Mouse (Mus musculus): ENCODE measurements around the gene Psmd12. TPM values are rescaled to one million over a fixed set of nuclear protein-coding genes. Genes with fewer than 3 reads are reported as not detected.
A peak's percentile ranks its signal among the peaks of the same experiment; 100 is the strongest.

The Psmd12 gene
- polyA plus RNA-seq, 1 experiment from 2014 or later: 151 TPM

- no peak overlapping the region for H3K4me2 ChIP-seq (ENCODE audit: low read length)
- ATAC-seq (replicated peaks; ENCODE audit: low FRiP score, low read depth): no peak
- no peak for DNase-seq (ENCODE audit: low spot score)
- H3K27me3 ChIP-seq (ENCODE audit: insufficient read depth, low read length): no peaks in the 10 kb centered on the region
- no peak overlapping the region for H3K27ac ChIP-seq
- no peaks in the 10 kb centered on the region for H3K9me3 ChIP-seq (replicated peaks; ENCODE audit: low read length)
- no peak for TF ChIP-seq CTCF (IDR thresholded peaks at IDR 0.05; ENCODE audit: low read depth)
- no peaks in the 10 kb centered on the region for H3K36me3 ChIP-seq (ENCODE audit: insufficient read depth, low read length)
- 69% methylated on average over 5 of the region's 5 CpGs for WGBS
- H3K4me1 ChIP-seq (replicated peaks; ENCODE audit: insufficient read depth, low read length): no peaks in the 10 kb centered on the region
- no peak overlapping the region for H3K4me3 ChIP-seq (replicated peaks; ENCODE audit: low read depth, low read length)
- H3K9ac ChIP-seq (ENCODE audit: low read depth, low read length): no peak overlapping the region
Measured at GRCm38 (mm10) chr11:107518645-107519429, 39.6 kb downstream of the Psmd12 start.

- no peak overlapping the region for H3K9ac ChIP-seq (ENCODE audit: low read depth, low read length)
- H3K4me1 ChIP-seq (replicated peaks; ENCODE audit: insufficient read depth, low read length): no peaks in the 10 kb centered on the region
- no peak for ATAC-seq (replicated peaks; ENCODE audit: low FRiP score, low read depth)
- no peak overlapping the region for H3K27ac ChIP-seq
- no peaks in the 10 kb centered on the region for H3K27me3 ChIP-seq (ENCODE audit: insufficient read depth, low read length)
- H3K9me3 ChIP-seq (replicated peaks; ENCODE audit: low read length): no peaks in the 10 kb centered on the region
- TF ChIP-seq CTCF (IDR thresholded peaks at IDR 0.05; ENCODE audit: low read depth): no peak
- no peak overlapping the region for H3K4me3 ChIP-seq (replicated peaks; ENCODE audit: low read depth, low read length)
- WGBS: 41% methylated on average over 1 of the region's 1 CpGs
- H3K36me3 ChIP-seq (ENCODE audit: insufficient read depth, low read length): no peaks in the 10 kb centered on the region
- no peak for DNase-seq (ENCODE audit: low spot score)
- no peak overlapping the region for H3K4me2 ChIP-seq (ENCODE audit: low read length)
Measured at GRCm38 (mm10) chr11:107521153-107521552, 41.9 kb downstream of the Psmd12 start.

GRCm38 (mm10) chr11:107524966-107525365 lies 45.7 kb downstream of the Psmd12 start:
- WGBS: 79% methylated on average over 1 of the region's 1 CpGs
- no peak for TF ChIP-seq CTCF (IDR thresholded peaks at IDR 0.05; ENCODE audit: low read depth)
- Histone ChIP-seq H3K27ac (no peak overlapping the region), H3K4me3 (replicated peaks; ENCODE audit: low read depth, low read length) (no peak overlapping the region), H3K36me3 (ENCODE audit: insufficient read depth, low read length) (no peaks in the 10 kb centered on the region), H3K4me2 (ENCODE audit: low read length) (no peak overlapping the region), H3K27me3 (ENCODE audit: insufficient read depth, low read length) (no peaks in the 10 kb centered on the region), H3K9me3 (replicated peaks; ENCODE audit: low read length) (no peaks in the 10 kb centered on the region), H3K9ac (ENCODE audit: low read depth, low read length) (no peak overlapping the region), H3K4me1 (replicated peaks; ENCODE audit: insufficient read depth, low read length) (no peaks in the 10 kb centered on the region)
- ATAC-seq (replicated peaks; ENCODE audit: low FRiP score, low read depth) (no peak), DNase-seq (ENCODE audit: low spot score) (no peak)

GRCm38 (mm10) chr11:107527632-107528031 lies 48.3 kb downstream of the Psmd12 start:
- Histone ChIP-seq H3K4me3 (replicated peaks; ENCODE audit: low read depth, low read length) (no peak overlapping the region), H3K4me1 (replicated peaks; ENCODE audit: insufficient read depth, low read length) (no peaks in the 10 kb centered on the region), H3K27me3 (ENCODE audit: insufficient read depth, low read length) (no peaks in the 10 kb centered on the region), H3K9me3 (replicated peaks; ENCODE audit: low read length) (no peaks in the 10 kb centered on the region), H3K36me3 (ENCODE audit: insufficient read depth, low read length) (no peaks in the 10 kb centered on the region), H3K9ac (ENCODE audit: low read depth, low read length) (no peak overlapping the region), H3K27ac (no peak overlapping the region), H3K4me2 (ENCODE audit: low read length) (no peak overlapping the region)
- 66% methylated on average over 3 of the region's 3 CpGs for WGBS
- ATAC-seq (replicated peaks; ENCODE audit: low FRiP score, low read depth) (no peak), DNase-seq (ENCODE audit: low spot score) (no peak)
- no peak for TF ChIP-seq CTCF (IDR thresholded peaks at IDR 0.05; ENCODE audit: low read depth)

GRCm38 (mm10) chr11:107529320-107529719 lies 50.0 kb downstream of the Psmd12 start:
- DNase-seq (ENCODE audit: low spot score) (peak; percentile 78), ATAC-seq (replicated peaks; ENCODE audit: low FRiP score, low read depth) (peak; percentile 43; the same call in 1 of the 2 replicates)
- Histone ChIP-seq H3K9me3 (replicated peaks; ENCODE audit: low read length) (no peaks in the 10 kb centered on the region), H3K27ac (peak overlapping the region; percentile 63), H3K4me2 (ENCODE audit: low read length) (no peak overlapping the region), H3K36me3 (ENCODE audit: insufficient read depth, low read length) (no peaks in the 10 kb centered on the region), H3K27me3 (ENCODE audit: insufficient read depth, low read length) (no peaks in the 10 kb centered on the region), H3K4me3 (replicated peaks; ENCODE audit: low read depth, low read length) (no peak overlapping the region), H3K4me1 (replicated peaks; ENCODE audit: insufficient read depth, low read length) (no peaks in the 10 kb centered on the region), H3K9ac (ENCODE audit: low read depth, low read length) (no peak overlapping the region)
- WGBS: 29% methylated on average over 8 of the region's 8 CpGs
- TF ChIP-seq CTCF (IDR thresholded peaks at IDR 0.05; ENCODE audit: low read depth): peak; percentile 54

GRCm38 (mm10) chr11:107531445-107531844 lies 52.2 kb downstream of the Psmd12 start:
- H3K9me3 ChIP-seq (replicated peaks; ENCODE audit: low read length): no peaks in the 10 kb centered on the region
- 73% methylated on average over 4 of the region's 4 CpGs for WGBS
- no peak overlapping the region for H3K27ac ChIP-seq
- no peak for DNase-seq (ENCODE audit: low spot score)
- no peaks in the 10 kb centered on the region for H3K27me3 ChIP-seq (ENCODE audit: insufficient read depth, low read length)
- no peak for ATAC-seq (replicated peaks; ENCODE audit: low FRiP score, low read depth)
- no peaks in the 10 kb centered on the region for H3K4me1 ChIP-seq (replicated peaks; ENCODE audit: insufficient read depth, low read length)
- no peaks in the 10 kb centered on the region for H3K36me3 ChIP-seq (ENCODE audit: insufficient read depth, low read length)
- TF ChIP-seq CTCF (IDR thresholded peaks at IDR 0.05; ENCODE audit: low read depth): no peak
- no peak overlapping the region for H3K4me2 ChIP-seq (ENCODE audit: low read length)
- H3K4me3 ChIP-seq (replicated peaks; ENCODE audit: low read depth, low read length): no peak overlapping the region
- no peak overlapping the region for H3K9ac ChIP-seq (ENCODE audit: low read depth, low read length)
